Mouse (Mus musculus) neutrophil, adult 5-6 weeks (primary cell): ENCODE measurements around the gene Gm10382. TPM values are rescaled to one million over a fixed set of nuclear protein-coding genes. Genes with fewer than 3 reads are reported as not detected.
"Not testable (repeated sequence)": the region's sequence is repeated elsewhere in the genome, so short reads cannot be mapped to it uniquely, and the experiment has no call there.

Experiments used
- ATAC-seq: fragments of 151-379, 151-347 bp; 2 replicates; pipeline ENCODE4 v1.8.0; 2017; ENCODE audit warnings: mild to moderate bottlenecking, moderate TSS enrichment; ENCODE audit not compliant: insufficient number of reproducible peaks, poor library complexity, low FRiP score, severe bottlenecking; ENCODE audit errors: extremely low read depth
- total RNA-seq: library from RNA; stranded (forward); fragments of 200-1000 nt; gene quantifications from 2 replicates; pipeline ENCODE4 v1.2.3, GENCODE M21; 2017

Gm10382 gene
- total RNA-seq, 1 experiment from 2014 or later, result 1.4 TPM

DNA sequence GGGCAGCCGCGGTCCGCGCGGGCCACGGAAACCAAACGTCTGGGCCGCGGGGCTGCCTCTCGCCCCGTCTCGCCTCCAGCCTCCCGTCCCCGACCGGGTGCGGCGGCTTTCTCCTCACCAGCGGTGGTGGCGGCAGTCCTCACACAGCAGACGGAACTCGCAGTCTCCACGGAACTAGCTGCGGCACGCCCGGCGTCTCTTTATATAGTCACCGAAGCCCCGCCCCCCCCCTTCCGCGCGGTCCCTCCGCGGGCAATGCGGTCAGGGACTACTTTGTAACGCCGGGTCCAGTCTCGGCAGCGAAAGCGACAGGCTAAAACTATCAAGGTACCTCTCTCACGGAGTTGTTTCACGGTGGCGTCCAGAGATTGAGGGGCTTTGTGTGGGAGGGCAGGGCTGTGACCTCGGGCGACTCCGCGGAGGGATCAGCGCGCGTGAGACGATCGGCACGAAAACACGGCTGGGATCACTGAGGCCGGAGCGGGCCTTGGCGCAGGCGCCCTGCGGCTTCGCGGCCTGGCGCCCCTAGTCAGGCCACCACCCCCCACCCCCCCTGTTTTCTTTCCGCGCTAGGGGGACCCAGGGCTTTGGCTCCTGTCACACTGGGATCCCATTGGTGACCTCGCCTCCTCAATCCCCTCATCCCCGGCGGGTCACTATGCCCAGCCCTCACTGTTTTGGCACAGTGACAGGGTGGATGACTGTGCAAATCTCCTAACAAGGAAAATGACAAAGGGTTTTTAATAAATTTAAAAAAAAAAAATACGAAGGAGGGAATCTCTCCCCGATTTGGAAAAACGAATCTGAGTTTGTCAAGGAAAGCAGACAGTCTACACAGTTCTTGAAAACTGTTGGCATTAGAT lies 688 bp downstream of the Gm10382 start, which contains the start of gene Ubc:
Ubc (minus strand) TSS at position 624 of the 863 bp plus-strand sequence.
- peak; percentile 41 for ATAC-seq

DNA sequence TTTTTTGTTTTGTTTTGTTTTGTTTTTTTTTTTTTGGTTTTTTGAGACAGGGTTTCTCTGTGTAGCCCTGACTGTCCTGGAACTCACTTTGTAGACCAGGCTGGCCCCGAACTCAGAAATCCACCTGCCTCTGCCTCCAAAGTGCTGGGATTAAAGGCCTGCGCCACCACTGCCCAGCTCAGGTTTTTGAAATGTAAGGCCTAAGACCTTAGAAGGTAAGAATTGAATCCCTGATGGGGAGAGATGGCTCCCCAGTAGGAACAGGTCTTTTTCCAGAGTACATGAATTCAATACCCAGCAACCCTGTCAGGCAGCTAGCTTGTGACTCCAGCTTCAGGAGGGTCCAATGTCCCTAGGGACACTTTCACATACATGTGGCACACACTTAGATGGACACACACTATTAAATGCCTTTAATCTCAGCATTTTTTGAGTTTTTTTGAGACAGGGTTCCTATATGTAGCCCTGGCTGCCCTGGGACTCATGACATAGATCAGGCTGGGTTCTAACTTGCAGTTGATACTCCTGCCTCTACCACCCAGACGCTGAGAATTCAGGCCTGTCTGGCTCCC lies 1.9 kb downstream of the Gm10382 start:
- ATAC-seq, result no peak

DNA sequence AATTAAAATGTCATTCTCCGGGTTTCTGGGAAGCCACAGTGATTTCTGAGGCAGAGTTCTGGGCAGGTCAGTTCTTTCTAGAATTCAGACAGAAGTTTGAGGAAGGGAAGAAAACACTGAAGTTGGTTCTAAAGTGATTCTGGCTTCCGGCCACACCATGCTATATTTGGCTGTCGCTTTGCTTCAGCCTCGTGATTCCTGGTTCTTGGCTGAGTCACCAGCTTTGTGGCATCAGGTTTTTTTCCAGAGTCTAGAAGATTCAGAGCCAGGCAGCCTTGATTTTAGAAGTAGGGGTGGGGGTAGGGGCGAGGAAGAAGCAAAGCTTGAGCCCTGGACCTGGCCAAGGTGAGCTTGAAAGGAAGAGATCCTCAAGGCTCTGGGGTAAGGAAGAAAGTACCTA lies 2.5 kb downstream of the Gm10382 start:
- ATAC-seq, result no peak

DNA sequence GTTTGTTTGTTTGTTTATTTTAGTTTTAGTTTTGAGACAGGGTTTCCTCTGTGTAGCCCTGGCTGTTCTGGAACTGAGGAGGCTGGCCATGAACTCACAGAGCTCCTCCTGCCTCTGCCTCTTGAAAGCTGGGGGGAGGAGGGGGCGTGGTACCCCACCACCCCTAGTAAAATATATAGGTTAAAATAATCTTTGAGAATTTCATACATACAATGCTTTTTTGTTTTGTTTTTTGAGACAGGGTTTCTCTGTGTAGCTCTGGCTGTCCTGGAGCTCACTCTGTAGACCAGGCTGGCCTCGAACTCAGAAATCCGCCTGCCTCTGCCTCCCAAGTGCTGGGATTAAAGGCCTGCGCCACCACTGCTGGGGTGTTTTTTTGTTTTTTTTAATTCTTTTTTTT lies 3.1 kb downstream of the Gm10382 start:
- not testable (repeated sequence) for ATAC-seq

DNA sequence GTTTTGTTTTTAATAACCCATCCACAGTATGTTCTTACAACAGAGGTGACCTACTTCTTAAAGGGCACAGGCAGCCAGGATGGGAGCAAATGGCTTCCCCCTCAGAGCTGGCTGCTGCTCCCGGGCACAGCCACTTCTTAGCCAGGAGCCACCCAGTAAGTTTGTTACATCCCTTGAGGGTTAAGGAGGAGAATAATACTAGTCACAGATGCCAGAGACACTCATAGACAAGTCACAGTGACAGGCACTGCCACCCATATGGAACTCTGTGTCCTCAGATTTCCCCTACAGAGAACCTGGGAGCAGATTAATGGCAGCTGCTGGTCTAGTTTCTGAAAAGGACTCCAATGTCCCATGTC lies 3.5 kb downstream of the Gm10382 start:
- no peak for ATAC-seq

DNA sequence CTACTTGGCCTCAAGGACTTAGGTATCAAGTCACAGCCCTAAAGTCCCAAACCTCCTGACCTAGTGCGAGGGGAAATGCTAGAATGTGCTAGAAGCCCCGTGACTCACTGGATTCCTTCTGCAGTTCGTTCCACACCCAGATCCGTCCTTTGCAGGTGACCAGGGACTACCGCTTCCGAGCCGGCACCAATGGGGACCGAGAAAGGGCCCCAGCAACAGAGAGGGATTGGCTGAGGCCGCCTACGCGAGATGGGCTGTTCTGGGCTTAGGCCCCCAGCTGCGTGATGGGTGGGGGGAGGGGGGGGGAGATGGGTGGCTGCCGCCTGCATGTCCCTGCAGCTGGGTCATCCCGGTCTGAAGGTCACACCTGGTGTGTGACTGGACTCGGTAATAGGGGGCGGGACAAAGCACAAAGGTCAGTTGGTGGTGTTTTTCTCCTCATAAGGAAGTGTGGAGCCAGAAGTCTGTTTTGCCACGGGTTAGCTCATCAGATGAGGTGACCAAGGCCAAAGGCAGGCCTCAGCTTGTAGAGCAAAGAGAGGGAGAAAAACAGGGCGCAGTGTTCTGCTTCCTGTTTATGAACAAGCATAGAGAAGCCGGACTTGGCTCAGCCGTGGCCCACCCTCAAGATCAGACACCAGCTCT lies 4.0 kb downstream of the Gm10382 start:
- ATAC-seq, result peak; percentile 73

DNA sequence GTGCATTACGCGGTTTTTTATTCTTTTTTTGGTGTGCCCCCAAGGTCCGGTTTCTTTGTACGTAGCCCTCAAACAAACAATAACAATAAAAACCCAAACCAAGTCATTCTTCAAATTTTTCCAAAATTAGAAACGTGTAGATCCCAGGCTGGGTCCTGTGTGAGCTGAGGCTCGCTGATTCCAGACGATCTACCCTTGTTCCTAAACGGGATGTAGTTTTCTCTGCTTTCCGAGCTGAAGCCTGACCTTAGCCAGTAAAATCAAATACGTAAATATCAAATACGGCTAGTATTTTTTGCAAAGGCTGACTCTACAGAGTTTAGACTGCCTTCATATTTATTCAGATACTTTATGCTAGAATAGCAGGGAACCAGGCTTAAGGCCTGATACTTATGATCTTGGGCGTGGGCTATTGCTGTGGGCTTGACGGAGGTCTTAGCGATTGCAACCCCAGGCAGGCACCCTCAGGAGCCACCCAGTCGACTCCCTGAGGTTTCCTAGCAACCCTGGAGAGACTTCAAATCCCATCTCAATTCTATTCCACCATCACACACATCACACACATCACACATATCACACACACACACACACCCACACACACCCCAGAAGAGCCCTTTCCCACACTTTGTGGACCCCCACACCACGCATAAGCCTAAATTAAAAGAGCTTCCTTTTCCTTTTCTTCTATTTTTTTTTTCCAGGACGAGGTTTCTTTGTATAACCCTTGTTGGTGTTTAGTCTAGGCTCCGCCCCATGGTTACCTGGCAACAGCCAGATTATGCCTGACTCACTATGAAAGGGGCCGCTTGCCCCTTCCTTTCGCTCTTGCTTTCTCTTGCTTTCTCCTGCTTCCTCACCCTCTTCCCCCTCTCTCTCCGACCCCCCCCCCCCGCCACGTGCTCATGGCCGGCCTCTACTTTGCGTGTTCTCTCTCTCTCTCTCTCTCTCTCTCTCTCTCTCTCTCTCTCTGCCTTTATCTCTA lies 4.8 kb downstream of the Gm10382 start:
- no peak for ATAC-seq

DNA sequence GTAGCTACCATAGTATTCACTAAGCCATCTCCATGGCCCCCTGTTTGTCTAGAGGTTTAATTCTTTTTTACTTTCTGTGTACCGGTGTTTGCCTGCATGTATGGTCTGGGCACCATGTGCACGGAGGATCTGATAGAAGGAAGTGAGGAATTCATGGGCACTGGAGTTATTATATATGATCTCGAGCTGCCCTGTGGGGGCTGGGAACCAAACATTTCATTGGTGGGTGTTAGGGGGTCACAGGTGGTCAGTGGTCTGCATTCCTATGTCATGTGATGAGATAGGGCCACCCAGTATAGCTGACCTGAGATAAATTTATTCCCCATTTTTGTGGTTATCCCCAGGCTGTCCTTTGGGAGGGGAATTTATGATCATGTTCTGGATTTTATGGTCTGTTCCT lies 5.9 kb downstream of the Gm10382 start:
- no peak for ATAC-seq

DNA sequence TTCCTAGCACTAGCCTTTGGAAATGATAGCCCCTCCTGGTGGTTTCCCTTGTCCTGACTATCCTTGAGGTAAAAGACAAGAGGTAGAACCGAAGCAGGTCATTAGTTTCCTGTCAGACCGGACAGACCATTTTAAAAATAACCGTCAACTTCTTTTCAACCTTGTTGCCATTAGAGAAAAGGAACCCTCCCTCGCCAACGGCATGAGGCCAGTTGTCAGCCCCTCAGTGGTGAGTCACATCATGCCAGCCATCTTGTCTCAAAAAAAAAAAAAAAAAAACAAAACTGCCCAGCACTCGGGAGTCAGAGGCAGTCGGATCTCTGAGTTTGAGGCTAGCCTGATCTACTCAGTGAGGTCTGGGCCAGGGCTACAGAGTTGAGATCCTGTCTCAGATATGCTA lies 11.8 kb downstream of the Gm10382 start:
- no peak for ATAC-seq

DNA sequence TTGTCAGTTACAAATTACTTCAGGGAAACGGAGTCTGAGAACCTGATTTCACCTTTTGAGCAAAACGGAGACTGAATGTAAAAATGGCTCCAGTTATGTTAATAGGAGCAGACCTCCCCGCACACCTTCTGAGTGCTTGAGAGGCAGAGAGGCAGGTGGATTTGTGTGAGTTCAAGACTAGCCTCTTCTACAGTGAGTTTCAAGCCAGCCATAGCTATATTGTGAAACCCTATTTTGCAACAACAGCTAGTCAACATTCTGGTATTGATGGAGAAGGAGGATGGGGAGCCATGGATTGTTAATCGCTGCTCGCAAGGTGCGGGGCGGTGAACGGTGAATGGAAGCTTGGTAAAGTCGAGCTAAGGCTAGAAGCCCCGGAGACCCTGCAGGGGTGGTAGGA lies 13.4 kb downstream of the Gm10382 start:
- ATAC-seq, result no peak

DNA sequence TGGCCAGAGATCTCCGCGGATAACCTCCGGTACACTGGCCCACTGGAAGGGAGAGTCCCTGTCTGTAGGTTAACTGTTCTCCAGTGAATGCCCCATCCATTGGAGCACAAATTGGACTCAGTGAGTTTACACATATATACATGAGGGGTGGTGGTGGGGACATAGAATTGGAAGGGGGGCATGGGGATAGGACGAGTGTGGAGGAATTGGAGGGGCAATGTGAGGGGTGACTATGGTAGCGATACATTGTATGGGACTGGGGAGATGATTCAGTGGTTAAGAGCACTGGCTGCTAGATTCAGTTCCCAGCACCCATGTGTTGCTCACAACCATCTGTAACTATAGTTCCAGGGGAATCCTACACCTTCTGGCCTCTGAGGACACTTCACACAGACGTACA lies 13.9 kb downstream of the Gm10382 start:
- no peak for ATAC-seq

DNA sequence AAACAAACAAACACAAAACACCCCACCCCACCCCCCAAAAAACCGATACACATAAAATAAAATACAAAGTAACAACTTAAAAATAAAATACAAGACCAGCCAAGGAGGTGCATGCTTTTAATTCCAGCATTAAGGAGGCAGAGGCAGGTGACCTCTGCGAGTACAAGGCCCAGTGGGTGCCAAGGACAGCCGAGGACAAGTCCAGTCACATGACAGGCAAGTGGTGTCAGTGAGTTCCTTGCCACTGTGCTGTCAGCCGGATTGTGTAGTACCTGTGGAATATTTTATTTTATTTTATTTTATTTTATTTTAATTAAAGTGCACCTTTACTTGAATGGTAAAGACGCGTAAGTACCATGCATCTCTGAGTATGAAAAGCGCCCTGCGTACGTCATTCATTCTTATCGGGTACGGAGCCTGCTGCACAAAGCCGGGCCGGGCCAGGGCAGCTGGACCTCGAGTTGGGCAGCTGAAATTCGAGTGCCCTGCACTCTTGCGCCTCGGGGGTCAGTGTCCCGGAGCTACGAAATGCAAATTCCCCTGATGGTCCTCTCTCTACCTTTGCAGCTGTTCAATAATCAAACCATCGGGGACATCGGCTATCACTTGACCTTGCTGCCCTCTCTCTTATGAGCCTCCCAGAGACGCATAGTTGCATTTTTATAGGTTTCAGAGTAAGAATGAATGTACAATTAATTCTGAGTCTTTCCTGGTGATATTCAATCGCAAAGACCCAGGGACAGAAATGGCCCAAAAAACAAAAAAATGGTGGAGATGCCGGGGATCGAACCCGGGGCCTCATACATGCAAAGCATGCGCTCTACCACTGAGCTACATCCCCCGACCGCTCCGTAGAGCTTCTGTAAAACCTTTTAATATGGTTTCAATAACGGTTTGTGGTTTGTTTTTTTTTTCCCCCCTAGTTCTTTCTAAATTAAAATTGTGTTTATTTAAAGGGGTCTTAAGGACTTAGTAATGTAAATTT lies 14.7 kb downstream of the Gm10382 start:
- ATAC-seq, result no peak

DNA sequence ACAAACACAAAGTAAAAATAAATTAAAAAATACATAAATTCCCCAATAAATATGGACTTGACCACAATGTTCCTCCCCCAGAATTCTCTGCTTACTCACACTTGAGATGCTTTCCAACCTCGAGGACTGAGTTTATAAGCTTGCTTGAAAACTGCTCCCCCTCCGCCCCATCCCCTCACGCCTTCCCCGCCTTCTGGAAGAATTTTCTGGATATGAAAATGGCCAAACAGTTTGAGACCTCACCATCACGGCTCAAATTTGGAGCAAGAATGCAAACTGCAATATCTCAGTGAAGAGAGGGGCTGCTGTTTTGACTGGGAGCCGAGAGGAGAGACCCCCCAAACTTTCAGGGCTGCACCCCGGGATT lies 15.4 kb downstream of the Gm10382 start:
- no peak for ATAC-seq

DNA sequence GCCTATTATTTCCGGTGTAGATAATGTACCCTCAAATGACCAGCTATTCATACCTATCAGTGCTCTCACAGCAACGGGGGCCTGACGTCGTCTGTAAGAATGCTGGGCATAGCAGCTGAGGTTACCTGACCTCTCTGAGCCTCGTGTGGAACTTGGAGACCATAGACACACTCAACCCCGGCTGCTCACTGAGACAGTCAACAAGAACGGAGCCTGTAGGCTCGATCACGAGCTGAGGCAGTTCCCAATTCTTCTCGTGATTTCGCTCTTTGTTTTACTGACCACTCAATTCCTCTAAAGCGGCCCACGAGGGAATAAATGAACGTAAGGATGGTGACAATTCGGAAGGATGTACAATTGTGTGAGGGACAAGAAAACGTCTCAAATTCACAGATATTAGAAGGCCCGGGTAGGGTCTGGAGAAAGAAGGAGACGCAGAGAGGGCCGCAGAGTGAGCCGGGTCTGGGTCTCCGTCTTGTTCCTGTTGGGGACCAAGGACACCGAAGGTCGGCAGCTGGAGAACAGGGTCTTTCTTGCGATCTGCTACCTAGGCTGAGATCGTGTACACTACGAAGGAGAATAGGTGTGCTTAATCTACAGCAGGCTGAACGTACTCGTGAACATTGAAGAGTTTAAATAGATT lies 15.9 kb downstream of the Gm10382 start:
- no peak for ATAC-seq

DNA sequence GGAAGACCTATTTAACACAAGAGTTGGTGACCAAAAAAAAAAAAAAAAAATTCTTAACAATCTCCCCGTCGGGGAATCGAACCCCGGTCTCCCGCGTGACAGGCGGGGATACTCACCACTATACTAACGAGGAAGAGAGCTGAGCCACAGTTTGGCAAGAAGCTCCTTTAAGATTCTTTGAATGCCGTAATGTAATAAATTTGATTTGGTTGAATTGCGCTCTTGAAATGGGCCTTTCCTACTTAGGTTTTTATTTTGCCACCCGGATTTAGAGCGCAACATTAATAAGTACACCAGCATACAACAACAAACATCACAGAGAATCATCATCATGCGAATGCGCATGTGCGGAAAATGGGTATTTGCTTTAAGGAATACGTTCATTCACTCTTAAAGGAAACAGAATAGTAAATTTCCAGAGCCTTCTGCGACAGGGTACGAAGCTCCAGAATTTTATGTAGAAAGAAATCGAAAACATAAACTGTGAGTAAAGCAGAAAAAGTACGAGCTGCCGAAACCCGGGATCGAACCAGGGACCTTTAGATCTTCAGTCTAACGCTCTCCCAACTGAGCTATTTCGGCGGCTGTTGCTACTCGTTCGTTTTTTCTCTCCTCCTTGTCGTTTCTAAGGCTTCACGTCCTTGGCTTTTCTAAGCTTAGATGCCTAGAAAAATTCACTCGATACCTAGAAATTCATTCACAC lies 16.6 kb downstream of the Gm10382 start:
- peak; percentile 22; the same call in 1 of the 2 replicates for ATAC-seq

DNA sequence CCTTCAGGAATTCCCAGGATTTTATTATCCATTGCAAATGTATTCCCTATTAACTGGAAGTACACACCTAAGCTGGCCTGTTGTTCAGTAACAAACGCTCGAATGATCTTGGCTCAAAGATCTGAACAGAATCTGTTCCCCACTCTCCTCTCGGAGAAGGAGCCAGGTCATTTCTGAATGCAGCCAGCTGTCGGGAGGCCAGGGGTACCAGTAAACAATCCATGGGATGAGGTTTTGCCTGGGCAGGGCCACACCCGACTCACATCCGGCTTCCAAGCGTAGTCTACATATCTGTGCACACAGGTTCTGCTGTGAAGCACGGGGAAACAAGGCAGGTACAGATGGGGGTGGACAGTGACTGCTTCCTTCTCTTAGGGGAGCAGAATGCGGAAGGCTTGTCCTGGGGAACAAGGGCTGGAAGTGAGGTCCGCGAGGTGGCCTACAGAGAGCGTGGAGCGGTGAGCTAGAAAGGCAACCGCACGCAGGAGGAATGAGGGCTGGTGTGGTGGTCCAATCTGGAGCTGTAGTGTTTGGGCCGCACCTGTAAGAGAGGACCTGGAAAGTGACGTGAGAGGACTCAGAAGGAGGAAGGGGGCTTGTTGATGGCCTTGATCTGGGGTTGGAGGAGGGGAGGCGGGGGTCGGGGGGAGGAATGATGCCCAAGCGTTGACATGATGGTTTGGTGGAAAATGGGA lies 17.3 kb downstream of the Gm10382 start:
- peak; percentile 42; the same call in 1 of the 2 replicates for ATAC-seq
